Mouse (Mus musculus) neural tube, embryonic 15.5 days (tissue): ENCODE results near the gene Krtcap3. TPM values are rescaled to one million over a fixed set of nuclear protein-coding genes. Genes with fewer than 3 reads are reported as not detected.

Source experiments
- ATAC-seq: fragments of 200-750 bp; cut with Nextera tagmentation; 2 replicates; pipeline ENCODE4 v1.8.0; 2017; ENCODE audit warnings: mild to moderate bottlenecking, moderate TSS enrichment, moderate library complexity; ENCODE audit not compliant: low FRiP score
- H3K27ac ChIP-seq: fragments of 300-500 bp; sonication (generic); replicated peaks from 2 replicates; pipeline ENCODE4 v1.5.1; 2015; ENCODE audit warnings: mild to moderate bottlenecking, inconsistent platforms
- H3K27me3 ChIP-seq: fragments of 300-500 bp; sonication (generic); replicated peaks from 2 replicates; pipeline ENCODE4 v1.6.1; 2015; ENCODE audit warnings: inconsistent platforms
- H3K36me3 ChIP-seq: fragments of 300-500 bp; sonication (generic); 2 replicates; pipeline ENCODE4 v1.6.1; 2015; ENCODE audit warnings: inconsistent platforms
- H3K4me1 ChIP-seq: fragments of 300-500 bp; sonication (generic); 2 replicates; pipeline ENCODE4 v1.6.1; 2015; ENCODE audit warnings: inconsistent platforms
- H3K4me2 ChIP-seq: fragments of 300-500 bp; sonication (generic); 2 replicates; pipeline ENCODE4 v1.6.1; 2015; ENCODE audit warnings: inconsistent platforms, mild to moderate bottlenecking, moderate library complexity
- H3K4me3 ChIP-seq: fragments of 300-500 bp; sonication (generic); replicated peaks from 2 replicates; pipeline ENCODE4 v1.5.1; 2015; ENCODE audit warnings: mild to moderate bottlenecking, inconsistent platforms
- H3K9ac ChIP-seq: fragments of 300-500 bp; sonication (generic); replicated peaks from 2 replicates; pipeline ENCODE4 v1.6.1; 2015; ENCODE audit warnings: mild to moderate bottlenecking, inconsistent platforms
- H3K9me3 ChIP-seq: fragments of 300-500 bp; sonication (generic); replicated peaks from 2 replicates; pipeline ENCODE4 v1.6.1; 2016; ENCODE audit warnings: inconsistent platforms
- WGBS: fragments of 180-500 bp; shearing (Covaris S2); methylation state at CpG from one replicate; pipeline ENCODE4 v1.1.7; 2015; ENCODE audit warnings: mixed read lengths; 5-methylcytosine and 5-hydroxymethylcytosine counted together
- polyA plus RNA-seq: library from polyadenylated mRNA; unstranded; fragments of >200 nt; fragmentation: Nextera tagmentation; extraction: Ambion mirVana; gene quantifications from 2 replicates; pipeline ENCODE4 v1.2.1, GENCODE M21; 2015

Krtcap3 gene
- polyA plus RNA-seq, 1 experiment from 2014 or later: 3.0 TPM

DNA sequence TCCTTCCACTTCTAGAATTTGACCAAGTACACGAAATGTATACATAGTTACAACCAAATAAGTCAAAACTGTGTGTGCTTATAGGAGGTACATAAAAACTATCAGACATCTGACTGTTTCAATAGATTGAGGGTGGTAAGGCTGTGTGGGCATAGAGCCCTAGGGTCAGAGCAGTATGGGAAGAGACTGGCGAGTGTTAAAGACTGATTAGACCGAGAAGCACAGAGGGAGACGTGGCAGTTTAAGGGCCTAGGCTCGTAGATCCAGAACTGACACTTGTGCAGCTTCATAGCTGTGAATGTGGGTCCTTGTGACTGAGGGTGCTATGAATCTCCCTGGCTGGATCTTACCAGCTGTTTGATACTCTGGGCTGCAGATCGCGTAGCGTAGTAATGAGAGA lies 3.4 kb downstream of the Krtcap3 start:
- WGBS: 84% methylated on average over 8 of the region's 8 CpGs
- Histone ChIP-seq H3K9ac (no peak overlapping the region), H3K4me1 (peaks cover 9% of the 10 kb centered on the region; the same call in 1 of the 2 replicates), H3K4me3 (no peak overlapping the region), H3K27ac (no peak overlapping the region), H3K9me3 (no peaks in the 10 kb centered on the region), H3K4me2 (no peak overlapping the region), H3K27me3 (no peaks in the 10 kb centered on the region), H3K36me3 (peaks cover 82% of the 10 kb centered on the region)
- ATAC-seq: no peak

GRCm38 (mm10) chr5:31255381-31255780 lies 3.9 kb downstream of the Krtcap3 start:
- Histone ChIP-seq H3K27ac (no peak overlapping the region), H3K36me3 (peaks cover 82% of the 10 kb centered on the region), H3K4me2 (no peak overlapping the region), H3K27me3 (no peaks in the 10 kb centered on the region), H3K9me3 (no peaks in the 10 kb centered on the region), H3K9ac (no peak overlapping the region), H3K4me3 (no peak overlapping the region), H3K4me1 (peaks cover 9% of the 10 kb centered on the region; the same call in 1 of the 2 replicates)
- WGBS: 94% methylated on average over 2 of the region's 2 CpGs
- no peak for ATAC-seq

GRCm38 (mm10) chr5:31255971-31256370 lies 4.5 kb downstream of the Krtcap3 start:
- no peak for ATAC-seq
- H3K27ac ChIP-seq: no peak overlapping the region
- H3K27me3 ChIP-seq: no peaks in the 10 kb centered on the region
- H3K4me2 ChIP-seq: no peak overlapping the region
- no peaks in the 10 kb centered on the region for H3K9me3 ChIP-seq
- H3K36me3 ChIP-seq: peaks cover 82% of the 10 kb centered on the region
- no peak overlapping the region for H3K9ac ChIP-seq
- 94% methylated on average over 2 of the region's 2 CpGs for WGBS
- H3K4me3 ChIP-seq: no peak overlapping the region
- H3K4me1 ChIP-seq: peaks cover 9% of the 10 kb centered on the region; the same call in 1 of the 2 replicates

GRCm38 (mm10) chr5:31257616-31258015 lies 6.1 kb downstream of the Krtcap3 start:
- Histone ChIP-seq H3K4me2 (no peak overlapping the region), H3K4me3 (no peak overlapping the region), H3K4me1 (no peaks in the 10 kb centered on the region), H3K27ac (no peak overlapping the region), H3K9ac (no peak overlapping the region), H3K36me3 (peaks cover 82% of the 10 kb centered on the region), H3K27me3 (no peaks in the 10 kb centered on the region), H3K9me3 (no peaks in the 10 kb centered on the region)
- no peak for ATAC-seq
- WGBS: 93% methylated on average over 11 of the region's 11 CpGs

GRCm38 (mm10) chr5:31266101-31266500 lies 14.6 kb downstream of the Krtcap3 start:
- no peak overlapping the region for H3K9ac ChIP-seq
- no peak overlapping the region for H3K4me3 ChIP-seq
- no peaks in the 10 kb centered on the region for H3K27me3 ChIP-seq
- 90% methylated on average over 7 of the region's 7 CpGs for WGBS
- H3K36me3 ChIP-seq: peaks cover 94% of the 10 kb centered on the region
- ATAC-seq: no peak
- no peaks in the 10 kb centered on the region for H3K4me1 ChIP-seq
- no peak overlapping the region for H3K27ac ChIP-seq
- H3K4me2 ChIP-seq: no peak overlapping the region
- H3K9me3 ChIP-seq: no peaks in the 10 kb centered on the region

DNA sequence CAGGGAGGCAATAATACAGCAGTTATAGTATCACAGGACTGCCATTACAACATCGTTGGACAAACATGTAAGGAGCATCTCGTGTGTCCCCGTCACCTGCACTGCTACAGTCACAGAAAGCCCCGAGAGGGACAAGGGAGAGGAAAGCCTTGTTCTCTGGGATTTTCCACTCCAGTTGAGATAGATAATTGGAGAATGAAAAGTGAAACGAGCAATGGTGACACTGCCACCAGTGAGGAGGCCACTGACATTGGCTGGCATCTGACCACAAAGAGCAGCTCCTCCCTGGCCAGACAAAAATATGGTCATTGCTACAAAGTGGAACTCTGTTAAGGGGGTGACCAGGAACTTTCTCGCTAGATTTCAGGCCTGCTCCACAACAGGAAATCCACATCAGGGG lies 16.2 kb downstream of the Krtcap3 start:
- Histone ChIP-seq H3K9me3 (no peaks in the 10 kb centered on the region), H3K4me2 (no peak overlapping the region), H3K36me3 (peaks cover 92% of the 10 kb centered on the region), H3K27ac (no peak overlapping the region), H3K4me3 (no peak overlapping the region), H3K4me1 (no peaks in the 10 kb centered on the region), H3K9ac (0 out of 2 replicates have a peak overlapping the region, but pooled peaks have one; percentile 10), H3K27me3 (no peaks in the 10 kb centered on the region)
- ATAC-seq: no peak
- 60% methylated on average over 6 of the region's 6 CpGs for WGBS

DNA sequence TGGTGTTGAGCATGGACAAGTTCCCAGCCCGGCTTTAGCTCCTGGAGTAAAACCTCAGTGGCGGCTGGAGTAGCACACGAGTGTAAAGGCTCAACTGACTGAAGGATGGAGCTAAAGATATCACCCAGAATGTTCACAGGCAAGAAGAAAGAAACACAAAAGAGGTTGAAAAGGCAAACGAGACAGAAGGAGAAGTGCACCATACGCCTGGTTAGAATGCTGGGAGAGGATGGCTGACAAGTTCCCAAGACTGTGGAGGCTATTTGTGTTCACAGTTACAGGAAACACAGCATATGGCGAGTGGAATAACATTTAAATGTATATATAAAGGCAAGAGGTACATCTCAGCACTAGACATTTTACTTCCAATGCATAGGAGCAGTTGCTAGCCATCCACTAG lies 21.5 kb downstream of the Krtcap3 start:
- Histone ChIP-seq H3K9ac (no peak overlapping the region), H3K9me3 (no peaks in the 10 kb centered on the region), H3K36me3 (peaks cover 78% of the 10 kb centered on the region), H3K27ac (no peak overlapping the region), H3K4me2 (no peak overlapping the region), H3K27me3 (no peaks in the 10 kb centered on the region), H3K4me3 (no peak overlapping the region), H3K4me1 (no peaks in the 10 kb centered on the region)
- 92% methylated on average over 6 of the region's 6 CpGs for WGBS
- no peak for ATAC-seq

DNA sequence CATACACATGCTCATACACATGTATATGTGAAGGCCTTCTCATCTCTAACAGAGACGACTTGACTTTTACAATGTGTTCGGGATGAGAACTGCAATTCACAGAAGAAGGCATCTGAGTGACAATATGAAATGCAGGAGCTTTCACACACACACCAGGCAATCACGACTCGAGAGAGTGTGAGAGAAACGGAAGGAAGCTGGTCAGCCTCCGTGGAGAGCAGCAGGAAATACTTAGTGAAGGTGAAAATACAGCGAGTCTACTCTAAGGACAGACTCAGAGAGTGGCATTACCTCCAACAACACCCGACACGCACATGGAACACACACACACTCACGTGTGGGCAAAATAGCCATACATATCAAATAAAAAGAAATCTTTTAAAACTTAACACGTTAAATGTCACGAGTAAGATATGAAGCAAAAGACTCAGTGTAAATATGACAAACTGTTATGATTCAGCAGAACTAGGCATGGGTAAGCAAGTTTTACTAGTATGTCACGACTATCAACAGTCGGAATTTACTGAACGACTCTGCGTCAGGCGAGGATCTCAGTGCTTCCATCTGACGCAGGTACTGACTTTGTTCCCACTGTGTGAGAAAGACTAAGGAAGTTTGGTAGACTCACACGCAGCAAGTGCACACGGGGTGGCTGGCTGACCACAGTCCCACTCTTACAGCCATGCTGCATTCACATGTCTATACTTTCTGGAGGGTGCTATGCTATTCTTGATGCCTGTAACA lies 27.9 kb downstream of the Krtcap3 start:
- Histone ChIP-seq H3K9ac (no peak overlapping the region), H3K4me3 (no peak overlapping the region), H3K9me3 (no peaks in the 10 kb centered on the region), H3K27me3 (no peaks in the 10 kb centered on the region), H3K4me1 (no peaks in the 10 kb centered on the region), H3K36me3 (peaks cover 89% of the 10 kb centered on the region), H3K4me2 (no peak overlapping the region), H3K27ac (no peak overlapping the region)
- no peak for ATAC-seq
- WGBS: 91% methylated on average over 20 of the region's 20 CpGs

- Histone ChIP-seq H3K27me3 (no peaks in the 10 kb centered on the region), H3K4me1 (peaks cover 34% of the 10 kb centered on the region), H3K27ac (no peak overlapping the region), H3K4me2 (no peak overlapping the region), H3K4me3 (no peak overlapping the region), H3K9ac (no peak overlapping the region), H3K36me3 (peaks cover 43% of the 10 kb centered on the region), H3K9me3 (no peaks in the 10 kb centered on the region)
- no peak for ATAC-seq
- WGBS: 85% methylated on average over 4 of the region's 4 CpGs
These were observed 36.7 kb downstream of the Krtcap3 start for GRCm38 (mm10) chr5:31288225-31288624.

GRCm38 (mm10) chr5:31288655-31289054 lies 37.2 kb downstream of the Krtcap3 start:
- Histone ChIP-seq H3K9ac (no peak overlapping the region), H3K4me3 (no peak overlapping the region), H3K27ac (no peak overlapping the region), H3K9me3 (no peaks in the 10 kb centered on the region), H3K4me2 (no peak overlapping the region), H3K4me1 (peaks cover 39% of the 10 kb centered on the region), H3K27me3 (no peaks in the 10 kb centered on the region), H3K36me3 (peaks cover 43% of the 10 kb centered on the region)
- ATAC-seq: no peak
- 79% methylated on average over 3 of the region's 3 CpGs for WGBS

DNA sequence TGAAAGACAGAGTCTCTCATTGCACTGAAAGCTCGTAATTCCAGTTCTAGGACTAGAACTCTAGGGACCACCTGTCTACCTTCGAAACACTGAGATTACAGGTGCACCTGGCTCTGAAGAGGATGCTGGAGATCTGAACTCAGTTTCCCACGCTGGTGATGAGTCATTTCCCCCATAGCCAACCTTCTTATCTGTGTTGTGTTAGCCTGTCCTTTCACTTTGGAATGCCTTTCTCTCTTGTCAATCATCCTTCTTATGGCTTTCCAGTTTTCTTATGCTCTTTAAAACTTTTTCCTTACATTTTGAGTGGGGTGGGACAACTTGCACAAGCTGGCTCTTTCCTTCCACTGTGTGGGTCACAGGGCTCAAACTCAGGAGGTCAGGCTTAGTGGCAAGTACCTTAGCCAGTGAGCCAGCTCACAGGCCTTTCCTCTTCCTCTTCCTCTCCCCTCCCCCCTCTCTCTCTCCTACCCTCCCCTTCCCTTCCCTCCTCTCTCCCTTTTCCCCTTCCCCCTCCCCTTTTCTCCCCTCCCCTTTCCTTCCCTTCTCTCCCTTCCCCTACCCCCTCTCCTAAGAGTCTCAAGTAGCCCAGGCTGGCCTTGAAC lies 38.2 kb downstream of the Krtcap3 start:
- Histone ChIP-seq H3K9ac (no peak overlapping the region), H3K36me3 (peaks cover 32% of the 10 kb centered on the region), H3K4me3 (peak overlapping the region; percentile 58; the same call in 1 of the 2 replicates), H3K4me1 (peaks cover 49% of the 10 kb centered on the region), H3K27me3 (no peaks in the 10 kb centered on the region), H3K4me2 (peak overlapping the region; percentile 83), H3K9me3 (no peaks in the 10 kb centered on the region), H3K27ac (no peak overlapping the region)
- ATAC-seq: no peak
- WGBS: 78% methylated on average over 3 of the region's 3 CpGs
